Mouse (Mus musculus) limb, embryonic 14.5 days (tissue): ENCODE data around the gene Abcb8. TPM values are rescaled to one million over a fixed set of nuclear protein-coding genes. Genes with fewer than 3 reads are reported as not detected.

ENCODE experiments used
- ATAC-seq: fragments of 200-750 bp; cut with Nextera tagmentation; 2 replicates; pipeline ENCODE4 v1.8.0; 2017; ENCODE audit warnings: low read depth, moderate number of reproducible peaks, moderate TSS enrichment; ENCODE audit not compliant: low FRiP score
- DNase-seq: peaks from one replicate; pipeline ENCODE4 v3.0.0-alpha.2; 2015; ENCODE audit warnings: low spot score
- H3K27ac ChIP-seq: fragments of 300-500 bp; sonication (generic); replicated peaks from 2 replicates; pipeline ENCODE4 v1.5.1; 2014; ENCODE audit warnings: low read depth, mild to moderate bottlenecking, low read length, moderate library complexity, mixed read lengths
- H3K27me3 ChIP-seq: fragments of 300-500 bp; sonication (generic); 2 replicates; pipeline ENCODE4 v1.6.1; 2014; ENCODE audit warnings: low read length, mixed read lengths; ENCODE audit not compliant: control insufficient read depth, insufficient read depth
- H3K36me3 ChIP-seq: fragments of 300-500 bp; sonication (generic); 2 replicates; pipeline ENCODE4 v1.6.1; 2014; ENCODE audit warnings: mild to moderate bottlenecking, low read length, moderate library complexity, mixed read lengths; ENCODE audit not compliant: control insufficient read depth, insufficient read depth
- H3K4me1 ChIP-seq: fragments of 300-500 bp; sonication (generic); 2 replicates; pipeline ENCODE4 v1.6.1; 2014; ENCODE audit warnings: antibody characterized with exemption, low read length, mixed read lengths; ENCODE audit not compliant: control insufficient read depth, insufficient read depth
- H3K4me2 ChIP-seq: fragments of 300-500 bp; sonication (generic); replicated peaks from 2 replicates; pipeline ENCODE4 v1.6.1; 2014; ENCODE audit warnings: low read depth, mild to moderate bottlenecking, low read length, moderate library complexity; ENCODE audit not compliant: severe bottlenecking
- H3K4me3 ChIP-seq: fragments of 300-500 bp; sonication (generic); replicated peaks from 2 replicates; pipeline ENCODE4 v1.5.1; 2014; ENCODE audit warnings: low read length
- H3K9ac ChIP-seq: fragments of 300-500 bp; sonication (generic); 2 replicates; pipeline ENCODE4 v1.6.1; 2014; ENCODE audit warnings: mild to moderate bottlenecking, low read depth, low read length, moderate library complexity; ENCODE audit not compliant: severe bottlenecking
- H3K9me3 ChIP-seq: fragments of 300-500 bp; sonication (generic); 2 replicates; pipeline ENCODE4 v1.6.1; 2016; ENCODE audit warnings: low read length; ENCODE audit not compliant: control insufficient read depth
- POLR2A ChIP-seq: fragments of 200-500 bp; IDR thresholded peaks from 2 replicates; pipeline ENCODE4 v1.8.0; 2012; ENCODE audit warnings: inconsistent platforms, mild to moderate bottlenecking, moderate library complexity, borderline replicate concordance; ENCODE audit not compliant: insufficient read depth, insufficient read length; ENCODE audit errors: extremely low read depth
- WGBS: fragments of 180-500 bp; shearing (Covaris S2); extraction: QIAGEN DNeasy Blood & Tissue Kit; methylation state at CpG from one replicate; pipeline ENCODE4 v1.1.7; 2014; 5-methylcytosine and 5-hydroxymethylcytosine counted together
- polyA plus RNA-seq, 2 experiments: library from polyadenylated mRNA; depleted of rRNA in 1 of 2; stranded (reverse) in 1 of 2; unstranded in 1 of 2; fragments of >200 nt; fragmentation: Nextera tagmentation in 1 of 2; extraction: Ambion mirVana in 1 of 2; gene quantifications; 2 replicates each; pipeline versions ENCODE4 v1.2.1 to v1.2.3; 2012 to 2014

Abcb8 gene
- polyA plus RNA-seq, 2 experiments = 35.8 to 45.3 TPM

- peak; percentile 14; the same call in 1 of the 2 replicates for ATAC-seq
- no peak for TF ChIP-seq POLR2A
- H3K4me2 ChIP-seq = peak overlapping the region; percentile 80
- WGBS = under 1% methylated on average over 32 of the region's 41 CpGs
- H3K36me3 ChIP-seq = no peaks in the 10 kb centered on the region
- peak; percentile 32 for DNase-seq
- no peak overlapping the region for H3K27ac ChIP-seq
- peaks cover 18% of the 10 kb centered on the region for H3K4me1 ChIP-seq
- H3K9me3 ChIP-seq = no peaks in the 10 kb centered on the region
- peak overlapping the region; percentile 43 for H3K4me3 ChIP-seq
- H3K9ac ChIP-seq = no peak overlapping the region
- H3K27me3 ChIP-seq = peaks cover 30% of the 10 kb centered on the region
These were observed 45.3 kb upstream of the Abcb8 start for GRCm38 (mm10) chr5:24348128-24348527.

- Histone ChIP-seq H3K27me3 (peaks cover 30% of the 10 kb centered on the region), H3K9me3 (no peaks in the 10 kb centered on the region), H3K36me3 (no peaks in the 10 kb centered on the region), H3K9ac (no peak overlapping the region), H3K4me2 (peak overlapping the region; percentile 80), H3K27ac (no peak overlapping the region), H3K4me1 (peaks cover 18% of the 10 kb centered on the region), H3K4me3 (peak overlapping the region; percentile 43)
- TF ChIP-seq POLR2A = no peak
- peak; percentile 17 for DNase-seq
- under 1% methylated on average over 20 of the region's 30 CpGs for WGBS
- no peak for ATAC-seq
These were observed 44.9 kb upstream of the Abcb8 start for GRCm38 (mm10) chr5:24348546-24348945.

- H3K9ac ChIP-seq = no peak overlapping the region
- peaks cover 18% of the 10 kb centered on the region for H3K4me1 ChIP-seq
These were observed 43.4 kb upstream of the Abcb8 start for GRCm38 (mm10) chr5:24350073-24350472.

GRCm38 (mm10) chr5:24350531-24351250 lies 42.8 kb upstream of the Abcb8 start:
- H3K36me3 ChIP-seq = no peaks in the 10 kb centered on the region
- H3K9ac ChIP-seq = peak overlapping the region; percentile 64
- DNase-seq (no peak), ATAC-seq (no peak)
- no peaks in the 10 kb centered on the region for H3K9me3 ChIP-seq
- H3K27ac ChIP-seq = no peak overlapping the region
- 41% methylated on average over 13 of the region's 15 CpGs for WGBS
- peak overlapping the region; percentile 99 for H3K4me2 ChIP-seq
- TF ChIP-seq POLR2A = no peak
- peak overlapping the region; percentile 60 for H3K4me3 ChIP-seq
- H3K27me3 ChIP-seq = peaks cover 30% of the 10 kb centered on the region
- peaks cover 18% of the 10 kb centered on the region for H3K4me1 ChIP-seq

More at GRCm38 (mm10) chr5:24350073-24350472, 43.4 kb upstream of the Abcb8 start:
- peak overlapping the region; percentile 60; the same call in 1 of the 2 replicates for H3K4me3 ChIP-seq
- peaks cover 30% of the 10 kb centered on the region for H3K27me3 ChIP-seq
- H3K27ac ChIP-seq = no peak overlapping the region
- DNase-seq = no peak
- WGBS = 65% methylated on average over 3 of the region's 3 CpGs
- H3K4me2 ChIP-seq = peak overlapping the region; percentile 99; the same call in 1 of the 2 replicates
- H3K36me3 ChIP-seq = no peaks in the 10 kb centered on the region
- no peak for TF ChIP-seq POLR2A
- ATAC-seq = no peak
- no peaks in the 10 kb centered on the region for H3K9me3 ChIP-seq

GRCm38 (mm10) chr5:24351278-24351677 lies 42.2 kb upstream of the Abcb8 start, which contains the start of gene Kcnh2:
TSS of gene Kcnh2 (minus strand) at chr5:24351604.
- Histone ChIP-seq H3K4me1 (peaks cover 18% of the 10 kb centered on the region), H3K36me3 (no peaks in the 10 kb centered on the region), H3K9me3 (no peaks in the 10 kb centered on the region), H3K9ac (peak within 1 kb of the TSS; percentile 64), H3K4me3 (peak within 1 kb of the TSS; percentile 60), H3K4me2 (peak within 1 kb of the TSS; percentile 99), H3K27me3 (peaks cover 30% of the 10 kb centered on the region), H3K27ac (peak within 1 kb of the TSS; percentile 67)
- peak; percentile 11 for DNase-seq
- no peak for TF ChIP-seq POLR2A
- WGBS = under 1% methylated on average over 22 of the region's 53 CpGs
- peak; percentile 18 for ATAC-seq
